Mouse (Mus musculus) large intestine, adult 2 months (tissue): ENCODE results near the gene Ankrd13c. TPM values are rescaled to one million over a fixed set of nuclear protein-coding genes. Genes with fewer than 3 reads are reported as not detected.
A peak's percentile ranks its signal among the peaks of the same experiment; 100 is the strongest.

Source experiments
- DNase-seq: peaks from one replicate; pipeline ENCODE4 v3.0.0-alpha.2; 2012; ENCODE audit warnings: low read depth, low spot score
- WGBS: fragments of 180-500 bp; shearing (Covaris S2); methylation state at CpG from one replicate; pipeline ENCODE4 v1.1.7; 2018; 5-methylcytosine and 5-hydroxymethylcytosine counted together
- polyA plus RNA-seq: library from polyadenylated mRNA; depleted of rRNA; stranded (reverse); fragments of >200 nt; gene quantifications from 2 replicates; pipeline ENCODE4 v1.2.3, GENCODE M21; 2012

Gene Ankrd13c
- polyA plus RNA-seq, 1 experiment: 8.5 TPM

- under 1% methylated on average over 93 of the region's 93 CpGs for WGBS
- no peak for DNase-seq
Measured at GRCm38 (mm10) chr3:157947383-157948280, 593 bp downstream of the Ankrd13c start.

GRCm38 (mm10) chr3:157952716-157953115 lies 5.7 kb downstream of the Ankrd13c start:
- no peak for DNase-seq
- WGBS: 77% methylated on average over 2 of the region's 2 CpGs

DNA sequence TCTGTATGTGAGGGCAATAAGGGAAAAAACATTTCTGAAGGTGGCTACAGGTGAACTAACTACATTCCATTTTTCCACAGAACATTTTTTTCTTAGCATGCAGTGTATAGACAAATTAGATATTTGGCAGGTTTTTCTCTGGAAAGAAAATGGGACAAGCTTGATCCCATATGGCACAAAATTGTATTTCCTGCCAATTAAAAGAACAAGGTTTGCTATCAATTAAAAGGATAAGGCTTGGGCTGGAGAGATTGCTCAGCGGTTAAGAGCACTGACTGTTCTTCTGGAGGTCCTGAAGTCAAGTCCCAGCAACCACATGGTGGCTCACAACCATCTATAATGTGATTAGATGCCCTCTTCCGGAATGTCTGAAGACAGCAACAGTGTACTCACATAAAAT lies 8.4 kb downstream of the Ankrd13c start:
- WGBS: 87% methylated on average over 2 of the region's 2 CpGs
- DNase-seq: no peak

DNA sequence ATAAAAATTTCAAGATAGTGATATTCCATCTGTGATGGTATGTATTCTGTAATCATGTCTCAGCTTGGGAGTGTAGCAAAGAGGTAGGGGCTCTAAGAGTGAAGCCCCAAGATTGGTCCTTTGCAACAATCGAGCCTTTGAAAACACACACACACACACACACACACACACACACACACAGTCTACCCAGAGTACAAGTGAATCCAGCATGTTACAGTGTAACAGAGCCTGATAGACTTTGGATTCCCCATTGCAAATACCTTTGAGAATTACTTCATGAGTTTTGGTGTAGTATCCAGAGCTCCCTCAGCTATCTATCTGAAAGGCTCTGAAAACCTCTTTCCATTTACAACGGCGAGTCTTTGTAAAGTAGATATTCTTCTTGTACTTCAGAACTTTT lies 9.2 kb downstream of the Ankrd13c start:
- DNase-seq: no peak
- WGBS: 95% methylated on average over 3 of the region's 3 CpGs

- DNase-seq: no peak
Measured at GRCm38 (mm10) chr3:157957320-157957719, 10.3 kb downstream of the Ankrd13c start.

- WGBS: 85% methylated on average over 2 of the region's 2 CpGs
- DNase-seq: no peak
Measured at GRCm38 (mm10) chr3:157971151-157971550, 24.1 kb downstream of the Ankrd13c start.

DNA sequence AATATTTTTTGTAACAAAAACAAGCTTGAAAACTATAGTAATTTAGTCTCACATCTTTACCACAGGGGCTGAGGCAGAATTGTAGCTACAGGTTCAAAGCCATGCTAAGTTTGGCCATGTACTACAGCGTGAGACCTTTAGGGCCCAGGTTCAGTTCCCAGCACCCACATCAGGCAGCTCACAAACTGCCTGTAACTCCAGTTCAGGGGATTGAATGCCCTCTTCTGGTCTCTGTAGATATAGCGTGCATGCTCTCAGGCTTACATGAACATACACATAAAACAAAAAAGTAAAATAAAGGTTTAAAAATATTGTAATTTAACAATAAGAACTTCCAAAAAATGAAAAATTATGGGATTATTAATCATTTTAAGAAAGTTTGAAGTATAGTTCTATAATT lies 26.2 kb downstream of the Ankrd13c start:
- WGBS: 98% methylated on average over 2 of the region's 2 CpGs
- DNase-seq: no peak

GRCm38 (mm10) chr3:157979619-157980018 lies 32.6 kb downstream of the Ankrd13c start:
- no peak for DNase-seq

GRCm38 (mm10) chr3:157993322-157993721 lies 46.3 kb downstream of the Ankrd13c start:
- DNase-seq: peak; percentile 63

- no peak for DNase-seq
- 50% methylated on average over 2 of the region's 2 CpGs for WGBS
Measured at GRCm38 (mm10) chr3:157995726-157996125, 48.7 kb downstream of the Ankrd13c start.

DNA sequence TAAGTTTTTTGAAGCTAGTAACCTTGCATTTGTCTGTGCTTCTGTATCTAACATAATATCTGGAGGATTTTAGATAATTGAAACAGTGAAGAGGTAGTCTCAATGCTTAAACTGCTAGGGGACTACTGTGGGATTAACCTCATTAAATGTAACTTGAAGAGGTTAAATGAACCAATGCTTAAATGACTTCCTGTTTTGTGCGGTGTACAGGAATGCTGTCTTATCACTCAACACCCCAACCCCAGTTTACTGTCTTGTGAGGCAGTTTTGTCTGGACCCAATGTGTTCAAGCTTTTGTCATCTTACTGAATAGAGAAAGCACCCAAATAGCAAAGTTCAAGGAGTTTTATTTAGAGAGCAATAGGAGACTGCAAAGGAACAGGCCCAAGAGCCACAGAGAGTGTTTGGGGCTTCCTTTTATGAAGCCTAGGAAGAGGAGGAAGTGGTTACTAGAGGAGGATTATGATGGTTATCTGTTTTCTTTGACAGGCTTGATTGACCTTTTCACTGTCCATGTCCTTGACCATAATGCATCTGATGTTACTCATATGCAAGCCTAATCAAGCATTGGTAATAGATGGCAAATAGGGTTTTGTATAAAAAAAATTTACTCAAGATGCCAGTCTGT lies 51.8 kb downstream of the Ankrd13c start:
- WGBS: 53% methylated on average over 1 of the region's 1 CpGs
- DNase-seq: no peak

GRCm38 (mm10) chr3:158008647-158009046 lies 61.6 kb downstream of the Ankrd13c start:
- no peak for DNase-seq
- 36% methylated on average over 1 of the region's 1 CpGs for WGBS

- WGBS: 55% methylated on average over 1 of the region's 1 CpGs
- DNase-seq: no peak
Measured at GRCm38 (mm10) chr3:158009762-158010320, 62.8 kb downstream of the Ankrd13c start.

GRCm38 (mm10) chr3:158031371-158031925 lies 84.4 kb downstream of the Ankrd13c start:
- WGBS: under 1% methylated on average over 61 of the region's 61 CpGs

DNA sequence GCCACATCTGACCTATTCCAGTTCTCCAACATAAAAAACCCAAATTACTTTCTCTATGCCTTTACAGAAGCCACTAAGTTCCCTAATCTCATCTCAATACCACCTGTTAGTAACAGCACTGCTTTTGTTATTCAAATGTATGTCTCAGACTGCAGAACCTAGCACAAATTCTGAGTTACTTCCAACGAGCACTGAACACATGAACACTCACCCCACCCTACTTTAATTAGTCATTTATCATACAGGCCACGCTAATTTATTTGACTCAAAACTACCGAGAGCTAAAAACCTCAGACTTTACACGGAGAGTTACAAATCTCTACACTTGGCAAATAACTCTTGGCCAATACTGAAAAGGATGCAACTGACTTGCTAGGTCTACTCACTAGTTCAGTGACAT lies 85.1 kb downstream of the Ankrd13c start:
- no peak for DNase-seq
- WGBS: under 1% methylated on average over 4 of the region's 4 CpGs

More at GRCm38 (mm10) chr3:158031371-158031925, 84.4 kb downstream of the Ankrd13c start:
- no peak for DNase-seq

DNA sequence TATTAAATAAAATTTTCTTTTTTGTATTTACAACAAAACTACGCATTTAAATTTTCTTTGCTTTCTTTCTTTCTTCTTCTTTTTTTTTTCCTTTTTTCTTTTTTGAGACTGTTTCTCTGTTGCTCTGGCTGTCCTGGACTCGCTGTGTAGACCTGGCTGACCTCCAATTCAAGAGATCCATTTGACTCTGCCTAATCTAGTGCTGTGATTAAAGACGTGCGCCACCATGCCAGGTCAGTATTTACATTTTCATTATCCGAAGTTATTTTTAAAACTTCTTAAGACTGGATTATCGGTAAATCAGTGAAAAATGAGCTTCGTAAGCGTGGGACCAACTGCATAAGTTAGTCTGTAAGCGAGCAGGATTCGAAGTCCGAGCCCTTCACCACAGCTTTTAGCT lies 88.8 kb downstream of the Ankrd13c start:
- WGBS: 1% methylated on average over 11 of the region's 11 CpGs

DNA sequence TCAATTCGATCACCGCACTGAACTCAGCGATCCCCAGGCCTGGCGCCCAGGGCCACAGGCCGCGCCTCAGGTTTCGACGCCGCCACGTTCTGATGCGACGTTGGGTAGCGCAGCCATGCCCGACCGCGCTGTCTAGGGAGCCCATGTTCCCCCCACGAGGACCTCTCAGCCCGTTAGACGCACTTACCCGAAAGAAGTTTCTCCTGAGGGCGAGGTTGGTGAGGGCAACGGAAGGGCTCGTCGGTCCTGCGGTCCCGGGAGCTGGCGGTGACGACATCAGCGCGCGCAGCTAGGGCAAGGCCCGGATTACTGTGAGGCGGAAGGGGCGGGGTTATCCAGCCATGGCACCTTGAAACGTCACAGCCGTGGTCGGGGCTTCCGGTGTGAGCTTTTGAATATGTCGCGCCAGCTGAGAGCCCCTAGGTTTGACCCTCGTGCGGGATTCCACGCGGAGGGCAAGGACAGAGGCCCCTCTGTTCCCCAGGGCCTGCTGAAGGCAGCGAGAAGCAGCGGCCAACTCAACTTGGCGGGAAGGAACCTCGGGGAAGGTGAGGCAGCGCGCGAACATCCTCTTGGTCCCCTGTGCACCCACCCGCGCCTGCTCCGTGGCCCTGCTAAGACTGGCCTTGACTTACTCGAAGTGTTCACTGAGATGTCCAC lies 89.4 kb downstream of the Ankrd13c start, which contains the start of the genes Srsf11 and Lrrc40:
TSS of gene Srsf11 (minus strand) at position 311 of the 660 bp plus-strand sequence.
TSS of gene Lrrc40 (plus strand) at position 334 of the 660 bp plus-strand sequence.
- peak; percentile 84 for DNase-seq
- WGBS: under 1% methylated on average over 55 of the region's 55 CpGs

More for the DNA sequence above, 88.8 kb downstream of the Ankrd13c start:
- DNase-seq: no peak

GRCm38 (mm10) chr3:158038106-158038505 lies 91.1 kb downstream of the Ankrd13c start:
- 82% methylated on average over 3 of the region's 3 CpGs for WGBS
- no peak for DNase-seq

DNA sequence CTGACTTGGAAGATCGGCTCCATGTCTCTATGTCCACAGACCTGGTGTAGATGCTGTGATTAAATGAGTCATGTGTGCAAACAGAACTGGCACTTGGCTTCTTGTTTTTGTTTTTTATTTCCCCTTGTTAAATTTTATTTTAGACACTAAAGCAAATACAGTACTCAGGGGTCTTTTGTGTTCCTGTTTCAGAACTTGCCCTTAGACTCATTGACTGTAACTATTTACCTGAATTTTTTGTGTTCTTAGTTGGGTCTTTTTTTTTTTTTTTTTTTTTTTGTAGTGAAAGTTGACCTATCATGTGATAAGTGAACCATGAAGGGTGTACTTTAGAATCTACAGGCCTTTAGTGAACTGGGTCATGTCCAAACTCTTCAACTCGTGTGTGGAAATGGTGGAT lies 93.7 kb downstream of the Ankrd13c start:
- whole genome bisulfite sequencing: 53% methylated on average over 2 of the region's 2 CpGs
- no peak for DNase-seq

DNA sequence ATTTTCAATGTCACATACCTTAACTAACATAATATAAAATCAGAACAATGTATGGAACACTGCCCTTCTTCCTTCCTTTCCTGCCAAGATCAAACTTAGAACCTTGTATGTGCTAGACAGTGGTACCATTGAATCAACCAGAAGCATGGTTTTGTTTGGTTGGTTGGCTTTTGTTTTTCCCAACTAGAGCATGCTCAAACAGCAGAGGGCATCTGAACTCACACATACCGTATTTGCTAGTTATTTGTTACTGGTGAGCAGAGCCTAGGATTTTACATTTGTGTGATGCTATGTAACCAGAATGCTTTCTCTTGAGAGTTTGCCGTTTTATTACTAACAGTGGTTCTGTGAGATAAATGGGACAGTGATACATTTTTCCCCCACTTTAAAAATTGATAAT lies 102.5 kb downstream of the Ankrd13c start:
- DNase-seq: no peak
- WGBS: 85% methylated on average over 2 of the region's 2 CpGs
